Mouse (Mus musculus): Measurements from ENCODE around the gene Sepsecs. TPM values are rescaled to one million over a fixed set of nuclear protein-coding genes. Genes with fewer than 3 reads are reported as not detected.

Gene Sepsecs
- polyA plus RNA-seq (2012), result 1.4 and 1.5 TPM in 2 replicates

DNA sequence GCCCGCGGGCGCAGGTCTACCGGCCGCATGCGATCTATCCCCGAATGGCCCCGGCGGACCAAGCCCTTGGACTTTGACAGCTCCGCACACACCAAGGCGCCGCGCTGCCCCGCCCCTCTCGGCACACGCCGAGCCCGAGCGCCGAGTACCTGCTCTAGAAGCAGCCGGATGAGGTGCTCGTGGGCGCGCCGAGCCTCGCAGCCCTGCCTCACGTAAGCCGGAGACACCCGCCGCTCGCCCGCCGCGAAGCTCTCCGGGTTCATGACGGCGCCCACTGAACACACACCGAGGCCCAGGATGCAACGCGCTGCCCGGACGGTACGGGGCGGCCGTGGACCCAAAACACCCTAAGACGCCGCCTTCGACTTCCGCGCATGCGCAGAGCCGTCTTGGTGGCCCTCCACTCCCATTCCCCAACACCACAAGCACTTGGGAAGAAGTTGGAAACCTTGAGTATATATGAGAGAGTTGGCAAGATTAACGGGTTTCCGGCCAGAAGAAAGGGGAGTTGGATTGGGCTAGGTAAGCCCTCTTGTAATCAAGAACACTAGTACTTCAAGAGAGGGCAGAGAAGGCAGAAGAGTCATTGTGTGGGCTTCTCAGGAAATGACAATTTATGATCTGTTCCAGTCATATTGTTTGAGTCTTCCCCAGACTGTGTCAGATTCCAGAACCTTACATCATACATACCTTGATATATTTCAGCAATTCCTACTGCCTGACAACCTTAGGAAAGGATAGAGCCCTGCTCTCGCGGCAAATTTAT is at the start of gene Sepsecs:
Gene Sepsecs, minus strand, starts transcription at position 283 of the 766 bp plus-strand sequence.
- TF ChIP-seq GATA1 (IDR thresholded peaks at IDR 0.05; ENCODE audit: low read length), result no peak

- no peak for TF ChIP-seq GATA1 (IDR thresholded peaks at IDR 0.05; ENCODE audit: low read length)
These were observed 47.4 kb upstream of the Sepsecs start for GRCm38 (mm10) chr5:52716742-52717448.

DNA sequence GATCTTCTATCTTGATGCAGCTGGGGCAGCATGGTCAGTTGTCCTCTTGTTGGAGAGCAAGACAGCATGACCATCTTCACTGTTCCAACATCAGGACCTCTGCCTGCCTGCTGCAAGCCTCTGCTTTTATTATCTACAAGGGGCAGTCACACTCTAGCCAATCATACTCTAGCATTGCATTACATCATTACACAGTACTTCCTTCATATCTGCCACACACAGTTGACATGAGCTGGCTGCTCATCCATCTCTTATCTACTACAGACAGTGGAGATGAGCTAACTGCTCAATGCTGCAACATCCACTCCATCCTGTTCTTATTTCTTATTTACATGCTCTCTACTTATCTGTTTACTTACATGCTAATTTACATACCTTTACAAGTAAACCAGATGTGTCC is 43.2 kb upstream of the Sepsecs start:
- peak; percentile 69 for TF ChIP-seq GATA1 (IDR thresholded peaks at IDR 0.05; ENCODE audit: low read length)

GRCm38 (mm10) chr5:52704562-52704961 is 35.1 kb upstream of the Sepsecs start:
- no peak for TF ChIP-seq GATA1 (IDR thresholded peaks at IDR 0.05; ENCODE audit: low read length)

GRCm38 (mm10) chr5:52697291-52697690 is 27.8 kb upstream of the Sepsecs start:
- no peak for TF ChIP-seq GATA1 (IDR thresholded peaks at IDR 0.05; ENCODE audit: low read length)

DNA sequence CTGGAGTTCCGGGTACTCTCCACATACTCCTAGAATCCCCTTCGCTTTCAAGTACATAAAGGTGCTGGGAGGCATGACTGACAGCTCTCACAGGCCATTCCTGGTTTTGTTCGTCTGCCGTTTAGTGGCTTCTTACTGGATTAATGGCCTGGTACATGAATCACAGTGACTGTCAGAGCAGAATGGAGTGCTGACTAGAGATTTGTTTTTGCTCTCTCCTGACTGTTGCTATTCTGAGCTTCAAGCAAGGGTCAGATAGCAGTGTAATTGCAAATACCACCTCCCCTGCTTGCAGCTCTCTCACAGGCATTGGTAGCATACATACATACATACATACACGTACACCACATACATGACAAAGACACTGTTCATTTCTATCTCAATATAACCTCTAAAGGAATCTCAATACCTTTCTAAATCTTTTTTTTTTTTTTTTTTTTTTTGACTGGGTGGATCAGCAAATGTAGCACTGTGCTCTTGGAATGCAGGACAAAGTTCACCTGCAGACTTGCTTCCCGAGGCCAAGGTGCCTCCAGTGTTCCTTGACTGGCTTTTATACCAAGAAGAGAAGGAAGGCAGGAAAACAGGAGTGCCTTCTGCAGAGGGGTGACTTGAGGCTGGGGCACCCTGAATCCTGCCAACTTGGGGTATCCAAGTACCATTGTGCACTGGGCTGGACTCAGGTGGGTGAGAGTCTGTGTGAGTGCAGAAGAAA is 18.4 kb upstream of the Sepsecs start:
- no peak for TF ChIP-seq GATA1 (IDR thresholded peaks at IDR 0.05; ENCODE audit: low read length)

DNA sequence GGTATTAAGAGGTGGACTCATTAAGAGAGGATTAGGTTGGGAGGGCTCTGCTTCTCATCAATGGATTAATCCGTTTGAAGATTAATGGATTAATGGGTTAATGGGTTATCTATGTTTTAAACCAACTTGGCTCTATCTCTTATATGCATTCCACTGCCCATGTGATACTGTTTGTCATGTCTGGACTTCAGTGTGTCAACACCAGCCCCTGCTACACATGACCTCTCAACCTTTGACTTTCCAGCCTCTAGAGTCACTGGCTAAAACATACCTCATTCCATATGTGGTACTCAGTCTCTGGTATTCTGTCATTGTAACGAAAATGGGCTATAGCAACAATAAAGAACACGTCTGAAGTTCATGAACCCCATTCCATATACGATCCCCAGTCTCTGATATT is 11.6 kb upstream of the Sepsecs start:
- TF ChIP-seq GATA1 (IDR thresholded peaks at IDR 0.05; ENCODE audit: low read length), result no peak

DNA sequence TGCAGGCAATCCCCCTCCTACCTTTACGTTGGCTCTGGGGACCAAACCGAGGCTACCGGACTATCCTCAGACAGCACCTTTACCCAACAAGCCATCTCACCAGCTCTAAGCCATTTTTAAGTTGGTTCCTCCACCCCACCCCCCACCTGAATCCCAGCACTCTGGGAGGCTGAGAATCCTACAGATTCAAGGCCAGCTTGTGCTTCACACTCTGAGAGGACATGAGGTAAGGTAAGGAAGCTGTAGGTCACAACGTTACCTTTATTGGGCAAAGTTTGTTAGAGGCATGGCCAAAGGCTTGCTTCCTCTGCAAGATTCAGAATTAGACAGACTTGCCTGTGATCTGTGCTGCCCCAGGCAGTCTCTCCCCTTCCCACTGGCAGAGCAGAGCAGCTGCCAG is 10.7 kb upstream of the Sepsecs start:
- TF ChIP-seq GATA1 (IDR thresholded peaks at IDR 0.05; ENCODE audit: low read length), result no peak

GRCm38 (mm10) chr5:52678498-52679070 is 9.1 kb upstream of the Sepsecs start:
- TF ChIP-seq GATA1 (IDR thresholded peaks at IDR 0.05; ENCODE audit: low read length), result no peak

DNA sequence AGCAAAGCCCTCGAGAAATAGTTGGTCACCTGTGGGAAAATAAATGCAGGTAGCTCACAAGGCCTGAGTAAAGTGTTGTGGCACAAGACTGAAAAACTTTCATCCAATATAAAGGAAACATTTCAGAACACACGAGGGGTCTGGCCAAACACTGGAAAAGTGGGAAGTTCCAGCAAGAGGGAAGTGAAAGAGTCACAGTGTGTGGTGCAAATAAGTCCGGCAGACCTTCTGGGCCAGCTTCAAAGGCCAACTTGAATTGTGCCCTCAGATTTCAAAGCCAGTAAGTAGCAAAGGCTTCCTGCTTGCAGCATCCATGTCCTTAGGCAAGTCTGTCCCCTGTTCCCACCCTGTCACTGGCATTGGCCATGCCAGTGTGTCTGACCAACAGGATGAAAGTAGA is 7.6 kb upstream of the Sepsecs start:
- no peak for TF ChIP-seq GATA1 (IDR thresholded peaks at IDR 0.05; ENCODE audit: low read length)

- no peak for TF ChIP-seq GATA1 (IDR thresholded peaks at IDR 0.05; ENCODE audit: low read length)
These were observed 5.0 kb upstream of the Sepsecs start for GRCm38 (mm10) chr5:52674384-52675069.

- TF ChIP-seq GATA1 (IDR thresholded peaks at IDR 0.05; ENCODE audit: low read length), result no peak
These were observed 3.8 kb upstream of the Sepsecs start for GRCm38 (mm10) chr5:52673341-52673740.

DNA sequence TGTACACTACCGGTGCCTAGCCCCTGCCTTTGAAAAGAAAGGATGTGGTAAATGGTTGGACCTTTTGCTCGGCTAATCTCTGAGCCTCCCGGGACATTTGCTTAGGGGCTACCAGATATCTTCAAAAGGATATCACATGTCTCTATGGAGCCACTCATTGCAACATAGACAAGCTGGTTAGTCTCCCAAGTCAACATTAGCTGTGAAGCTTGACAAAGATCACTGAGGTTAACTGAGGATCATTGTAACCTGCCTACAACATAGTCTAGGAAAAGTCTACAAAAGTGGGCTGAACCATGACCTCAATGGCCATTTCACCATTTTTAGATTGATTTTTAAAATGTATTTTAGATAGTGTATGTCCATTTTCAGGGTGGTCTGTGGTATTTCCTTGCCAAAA is 1.2 kb upstream of the Sepsecs start:
- no peak for TF ChIP-seq GATA1 (IDR thresholded peaks at IDR 0.05; ENCODE audit: low read length)

- no peak for TF ChIP-seq GATA1 (IDR thresholded peaks at IDR 0.05; ENCODE audit: low read length)
These were observed 2.7 kb downstream of the Sepsecs start for GRCm38 (mm10) chr5:52666766-52667165.

GRCm38 (mm10) chr5:52657957-52658356 is 11.6 kb downstream of the Sepsecs start:
- TF ChIP-seq GATA1 (IDR thresholded peaks at IDR 0.05; ENCODE audit: low read length), result no peak
